Mouse (Mus musculus) liver, embryonic 11.5 days (tissue): ENCODE measurements at regions not wholly inside any gene's neighbourhood (a gene's known extent, or its start where the extent isn't known, plus 50 kb on each side); places are given as distances from the start of the nearest gene placed in this dataset.

ENCODE experiments used
- ATAC-seq: fragments of 200-750 bp; cut with Nextera tagmentation; replicated peaks from 2 replicates; pipeline ENCODE4 v1.8.0; 2017; ENCODE audit warnings: moderate number of reproducible peaks, mild to moderate bottlenecking, moderate TSS enrichment, moderate library complexity; ENCODE audit not compliant: low FRiP score
- DNase-seq: peaks from one replicate; pipeline ENCODE4 v3.0.0-alpha.2; 2017; ENCODE audit warnings: low spot score
- H3K27ac ChIP-seq: fragments of 300-500 bp; sonication (generic); 2 replicates; pipeline ENCODE4 v1.5.1; 2014; ENCODE audit warnings: mild to moderate bottlenecking, low read depth, low read length, control low read depth
- H3K27me3 ChIP-seq: fragments of 300-500 bp; sonication (generic); replicated peaks from 2 replicates; pipeline ENCODE4 v1.6.1; 2014; ENCODE audit warnings: low read length, mixed read lengths; ENCODE audit not compliant: control insufficient read depth, insufficient read depth
- H3K36me3 ChIP-seq: fragments of 300-500 bp; sonication (generic); 2 replicates; pipeline ENCODE4 v1.6.1; 2014; ENCODE audit warnings: mild to moderate bottlenecking, low read length, moderate library complexity, mixed read lengths; ENCODE audit not compliant: control insufficient read depth, insufficient read depth
- H3K4me1 ChIP-seq: fragments of 300-500 bp; sonication (generic); replicated peaks from 2 replicates; pipeline ENCODE4 v1.6.1; 2014; ENCODE audit warnings: low read length, mixed read lengths; ENCODE audit not compliant: control insufficient read depth, insufficient read depth
- H3K4me2 ChIP-seq: fragments of 300-500 bp; sonication (generic); 2 replicates; pipeline ENCODE4 v1.6.1; 2014; ENCODE audit warnings: mild to moderate bottlenecking, control low read depth, moderate library complexity
- H3K4me3 ChIP-seq: fragments of 300-500 bp; sonication (generic); 2 replicates; pipeline ENCODE4 v1.5.1; 2014; ENCODE audit warnings: low read depth, low read length, control low read depth
- H3K9ac ChIP-seq: fragments of 300-500 bp; sonication (generic); 2 replicates; pipeline ENCODE4 v1.6.1; 2014; ENCODE audit warnings: low read depth, low read length, control low read depth
- H3K9me3 ChIP-seq: fragments of 300-500 bp; sonication (generic); 2 replicates; pipeline ENCODE4 v1.6.1; 2016; ENCODE audit warnings: low read length, inconsistent platforms, mixed read lengths; ENCODE audit not compliant: control insufficient read depth
- WGBS: fragments of 180-500 bp; shearing (Covaris S2); extraction: QIAGEN DNeasy Blood & Tissue Kit; methylation state at CpG from one replicate; pipeline ENCODE4 v1.1.7; 2014; 5-methylcytosine and 5-hydroxymethylcytosine counted together

- H3K4me1 ChIP-seq, result no peaks in the 10 kb centered on the region
Observed at GRCm38 (mm10) chr13:34576392-34576791, 76.9 kb downstream of the Pxdc1 start.

GRCm38 (mm10) chr13:34575997-34576314 lies 77.3 kb downstream of the Pxdc1 start:
- Histone ChIP-seq H3K9ac (no peak overlapping the region), H3K27ac (no peak overlapping the region), H3K4me1 (no peaks in the 10 kb centered on the region), H3K4me2 (no peak overlapping the region), H3K9me3 (no peaks in the 10 kb centered on the region), H3K36me3 (no peaks in the 10 kb centered on the region), H3K27me3 (no peaks in the 10 kb centered on the region), H3K4me3 (no peak overlapping the region)
- 38% methylated on average over 1 of the region's 1 CpGs for WGBS
- ATAC-seq, result no peak
- no peak for DNase-seq

More at GRCm38 (mm10) chr13:34576392-34576791, 76.9 kb downstream of the Pxdc1 start:
- DNase-seq, result no peak
- Histone ChIP-seq H3K4me2 (no peak overlapping the region), H3K9me3 (no peaks in the 10 kb centered on the region), H3K27ac (no peak overlapping the region), H3K4me3 (no peak overlapping the region), H3K36me3 (no peaks in the 10 kb centered on the region), H3K9ac (no peak overlapping the region), H3K27me3 (no peaks in the 10 kb centered on the region)
- ATAC-seq, result no peak
- WGBS, result 86% methylated on average over 2 of the region's 2 CpGs

- no peak for DNase-seq
Observed at GRCm38 (mm10) chr13:34575179-34575996, 77.9 kb downstream of the Pxdc1 start.

GRCm38 (mm10) chr13:34569312-34569711 lies 84.0 kb downstream of the Pxdc1 start:
- H3K9me3 ChIP-seq, result no peaks in the 10 kb centered on the region
- ATAC-seq, result no peak
- WGBS, result 77% methylated on average over 2 of the region's 2 CpGs
- H3K27ac ChIP-seq, result no peak overlapping the region
- no peak for DNase-seq
- H3K9ac ChIP-seq, result no peak overlapping the region
- no peaks in the 10 kb centered on the region for H3K27me3 ChIP-seq
- H3K4me2 ChIP-seq, result no peak overlapping the region
- H3K36me3 ChIP-seq, result no peaks in the 10 kb centered on the region
- no peak overlapping the region for H3K4me3 ChIP-seq
- no peaks in the 10 kb centered on the region for H3K4me1 ChIP-seq

More at GRCm38 (mm10) chr13:34575179-34575996, 77.9 kb downstream of the Pxdc1 start:
- Histone ChIP-seq H3K4me3 (no peak overlapping the region), H3K4me1 (no peaks in the 10 kb centered on the region), H3K36me3 (no peaks in the 10 kb centered on the region), H3K4me2 (no peak overlapping the region), H3K27me3 (no peaks in the 10 kb centered on the region), H3K9me3 (no peaks in the 10 kb centered on the region), H3K27ac (no peak overlapping the region), H3K9ac (no peak overlapping the region)
- 69% methylated on average over 2 of the region's 2 CpGs for WGBS
- no peak for ATAC-seq

GRCm38 (mm10) chr13:34566687-34567086 lies 86.6 kb downstream of the Pxdc1 start:
- Histone ChIP-seq H3K4me1 (no peaks in the 10 kb centered on the region), H3K4me3 (no peak overlapping the region), H3K9me3 (no peaks in the 10 kb centered on the region), H3K9ac (no peak overlapping the region), H3K36me3 (no peaks in the 10 kb centered on the region), H3K27ac (no peak overlapping the region), H3K27me3 (no peaks in the 10 kb centered on the region), H3K4me2 (no peak overlapping the region)
- ATAC-seq (no peak), DNase-seq (no peak)
- 74% methylated on average over 1 of the region's 1 CpGs for WGBS

- WGBS, result 51% methylated on average over 5 of the region's 5 CpGs
- H3K9me3 ChIP-seq, result no peaks in the 10 kb centered on the region
- DNase-seq (no peak), ATAC-seq (no peak)
- no peaks in the 10 kb centered on the region for H3K27me3 ChIP-seq
- H3K4me3 ChIP-seq, result no peak overlapping the region
- no peaks in the 10 kb centered on the region for H3K36me3 ChIP-seq
- H3K9ac ChIP-seq, result no peak overlapping the region
- H3K27ac ChIP-seq, result no peak overlapping the region
- no peak overlapping the region for H3K4me2 ChIP-seq
- no peaks in the 10 kb centered on the region for H3K4me1 ChIP-seq
Observed at GRCm38 (mm10) chr13:34550130-34550884, 103.0 kb downstream of the Pxdc1 start.

- no peak overlapping the region for H3K4me3 ChIP-seq
- no peaks in the 10 kb centered on the region for H3K36me3 ChIP-seq
- H3K4me1 ChIP-seq, result no peaks in the 10 kb centered on the region
- ATAC-seq (no peak), DNase-seq (no peak)
- no peak overlapping the region for H3K27ac ChIP-seq
- H3K9me3 ChIP-seq, result no peaks in the 10 kb centered on the region
- 89% methylated on average over 2 of the region's 2 CpGs for WGBS
- no peak overlapping the region for H3K9ac ChIP-seq
- no peaks in the 10 kb centered on the region for H3K27me3 ChIP-seq
- H3K4me2 ChIP-seq, result no peak overlapping the region
Observed at GRCm38 (mm10) chr13:34540646-34541045, 112.6 kb downstream of the Pxdc1 start.

- no peak for ATAC-seq
Observed at GRCm38 (mm10) chr13:34533896-34534295, 119.4 kb downstream of the Pxdc1 start.

GRCm38 (mm10) chr13:34511332-34511731 lies 142.0 kb downstream of the Pxdc1 start:
- no peak overlapping the region for H3K9ac ChIP-seq
- no peak for DNase-seq
- H3K4me3 ChIP-seq, result no peak overlapping the region
- ATAC-seq, result no peak
- no peaks in the 10 kb centered on the region for H3K36me3 ChIP-seq
- H3K27ac ChIP-seq, result no peak overlapping the region
- no peaks in the 10 kb centered on the region for H3K27me3 ChIP-seq
- WGBS, result 75% methylated on average over 3 of the region's 3 CpGs
- no peaks in the 10 kb centered on the region for H3K4me1 ChIP-seq
- H3K4me2 ChIP-seq, result no peak overlapping the region
- H3K9me3 ChIP-seq, result no peaks in the 10 kb centered on the region

More at GRCm38 (mm10) chr13:34533896-34534295, 119.4 kb downstream of the Pxdc1 start:
- H3K4me2 ChIP-seq, result no peak overlapping the region
- no peak for DNase-seq
- no peaks in the 10 kb centered on the region for H3K27me3 ChIP-seq
- 69% methylated on average over 2 of the region's 2 CpGs for WGBS
- no peaks in the 10 kb centered on the region for H3K36me3 ChIP-seq
- no peak overlapping the region for H3K4me3 ChIP-seq
- no peak overlapping the region for H3K27ac ChIP-seq
- no peak overlapping the region for H3K9ac ChIP-seq
- no peaks in the 10 kb centered on the region for H3K4me1 ChIP-seq
- H3K9me3 ChIP-seq, result no peaks in the 10 kb centered on the region
